Mouse (Mus musculus) thymus, postnatal 10 days (tissue): ENCODE data around the gene Ctu1.
"Not testable (repeated sequence)": the region's sequence is repeated elsewhere in the genome, so short reads cannot be mapped to it uniquely, and the experiment has no call there.

Experiments used
- DNase-seq, 2 experiments: peaks; one replicate each; pipeline ENCODE4 v3.0.0; 2021; ENCODE audit warnings: low spot score in 2 of 2

The Ctu1 gene

DNA sequence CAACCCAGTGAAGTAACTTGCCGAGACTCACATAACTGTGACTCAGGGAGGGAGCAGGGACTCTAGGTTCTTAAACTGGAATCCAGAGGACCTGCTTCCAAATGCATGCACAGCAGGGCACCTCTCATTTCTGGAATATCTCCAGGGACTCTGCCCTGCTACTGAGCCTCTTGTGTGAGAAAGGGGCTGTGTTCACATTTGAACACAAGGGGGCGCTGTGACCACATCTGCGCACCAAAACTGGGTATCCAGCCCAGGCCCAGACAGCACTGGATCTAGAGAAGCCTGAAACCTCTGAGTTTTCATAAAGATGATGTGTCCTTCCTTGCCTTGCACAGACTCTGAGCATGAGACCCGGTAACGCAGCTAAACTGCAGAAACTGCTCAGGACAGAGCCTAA is 9.1 kb downstream of the Ctu1 start:
- DNase-seq = peak in 1 of 2 experiments; percentile 55

DNA sequence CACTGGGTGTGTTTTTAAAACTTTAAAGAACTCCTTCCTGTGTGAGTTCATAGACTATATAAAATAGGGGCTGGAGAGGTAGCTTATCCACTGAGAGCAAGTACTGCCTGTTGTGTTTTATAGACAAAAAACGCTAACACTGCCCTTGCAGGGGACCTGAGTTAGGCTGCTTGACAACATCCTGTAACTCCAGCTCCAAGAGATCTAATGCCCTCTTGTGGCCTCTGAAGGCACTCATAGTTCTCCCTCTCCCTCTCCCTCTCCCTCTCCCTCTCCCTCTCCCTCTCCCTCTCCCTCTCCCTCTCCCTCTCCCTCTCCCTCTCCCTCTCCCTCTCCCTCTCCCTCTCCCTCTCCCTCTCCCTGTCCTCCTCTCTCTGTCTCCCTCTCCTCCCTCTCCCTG is 10.7 kb downstream of the Ctu1 start:
- not testable (repeated sequence) for DNase-seq

DNA sequence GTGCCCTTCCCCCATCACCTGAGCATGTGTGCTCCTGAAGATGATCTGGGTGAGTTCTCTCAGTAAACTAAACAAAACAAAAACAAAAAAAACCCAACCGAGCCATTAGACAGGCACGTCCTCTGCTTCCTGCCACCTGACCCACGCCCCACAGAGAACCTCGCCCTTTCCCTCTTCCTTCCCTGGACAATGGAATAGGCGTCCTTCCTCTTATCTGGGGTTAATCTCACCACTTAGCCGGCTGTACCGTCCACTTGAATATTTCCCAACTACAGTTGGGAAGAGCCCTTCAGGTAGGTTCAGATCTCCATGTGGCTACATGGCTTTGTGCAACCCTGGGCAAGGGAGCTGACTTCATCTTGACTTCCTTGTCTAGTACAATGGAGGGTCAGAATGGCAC is 13.3 kb downstream of the Ctu1 start:
- no peak for DNase-seq

DNA sequence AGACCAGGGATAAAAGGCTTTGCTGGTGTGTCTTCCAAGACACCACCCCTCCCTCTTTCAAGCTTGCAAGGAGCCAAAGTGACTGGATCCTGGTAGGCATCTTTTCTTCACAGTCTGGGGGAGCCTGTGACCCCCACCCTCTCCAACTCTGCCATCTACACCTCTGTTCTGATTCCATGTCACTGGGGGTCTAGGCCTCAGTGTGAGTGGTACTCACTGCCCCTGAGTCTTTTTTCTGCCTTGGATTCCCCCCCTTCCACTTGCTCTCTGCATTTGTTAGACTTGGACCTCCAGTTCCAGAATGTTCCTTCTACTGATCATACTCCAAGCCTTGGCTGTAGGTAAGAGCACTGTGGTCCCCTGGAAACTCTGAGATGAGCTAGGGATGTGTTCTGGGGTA is 18.3 kb downstream of the Ctu1 start, which contains the start of gene Klk14:
Gene Klk14 (plus strand): TSS at position 301 of the 400 bp plus-strand sequence.
- no peak for DNase-seq

DNA sequence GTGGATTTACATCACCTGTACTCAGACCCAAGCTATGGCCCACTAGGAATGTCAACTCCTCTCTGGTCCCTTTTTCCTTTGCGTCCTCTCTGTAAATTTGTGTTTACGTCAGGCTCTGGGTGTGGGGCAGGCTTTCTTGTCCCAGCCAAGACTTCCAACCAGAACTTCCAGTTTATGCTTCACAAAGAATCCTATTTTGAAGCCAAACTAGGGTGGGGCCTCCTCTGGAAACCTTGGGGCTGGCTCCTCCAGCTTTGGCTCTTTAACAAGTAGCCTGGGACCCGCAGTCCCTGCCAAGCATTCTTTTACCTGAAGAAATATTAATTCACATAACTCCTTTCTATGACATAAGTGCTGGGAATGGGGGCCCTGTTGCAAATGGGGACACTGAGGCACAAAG is 38.2 kb downstream of the Ctu1 start:
- DNase-seq = no peak

- no peak for DNase-seq
These were observed 40.5 kb downstream of the Ctu1 start, which contains the start of gene Klk13 for GRCm38 (mm10) chr7:43712267-43712666. Gene Klk13, plus strand, starts transcription at chr7:43712567.

GRCm38 (mm10) chr7:43712917-43713316 is 41.1 kb downstream of the Ctu1 start:
- no peak for DNase-seq

DNA sequence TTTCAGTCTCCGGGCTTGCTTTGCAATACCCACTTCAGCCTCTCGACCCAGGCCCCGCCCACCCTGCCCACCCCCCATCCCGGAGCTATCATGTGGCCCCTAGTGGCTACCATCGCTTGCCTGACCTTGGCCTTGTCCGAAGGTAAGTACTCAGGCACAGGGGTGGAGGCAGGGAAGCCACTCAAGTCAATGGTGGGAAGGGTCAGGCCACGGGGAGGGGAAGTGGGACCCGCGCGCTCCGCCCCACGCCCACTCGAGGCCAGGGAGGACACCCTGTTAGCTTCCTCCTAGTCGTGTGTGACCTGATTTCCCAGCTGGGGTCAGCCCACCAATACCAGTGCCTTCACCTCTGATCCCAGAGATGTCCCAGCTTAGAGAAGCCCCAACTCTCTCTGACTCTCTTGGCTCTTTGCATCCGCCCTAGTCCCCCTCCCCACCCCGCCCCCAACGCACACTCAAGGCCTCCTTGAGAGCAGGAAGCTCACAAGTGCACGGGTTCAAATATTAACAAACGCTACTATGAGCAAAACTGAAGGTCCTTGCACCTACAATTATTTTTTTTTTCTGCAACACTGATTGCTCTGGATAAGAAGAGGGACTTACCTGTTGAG is 42.0 kb downstream of the Ctu1 start:
- DNase-seq = no peak
